Mouse (Mus musculus): ENCODE results near the gene Mapk10. TPM values are rescaled to one million over a fixed set of nuclear protein-coding genes. Genes with fewer than 3 reads are reported as not detected.

The Mapk10 gene
- polyA plus RNA-seq, 1 experiment from 2014 or later: 0.23 TPM

DNA sequence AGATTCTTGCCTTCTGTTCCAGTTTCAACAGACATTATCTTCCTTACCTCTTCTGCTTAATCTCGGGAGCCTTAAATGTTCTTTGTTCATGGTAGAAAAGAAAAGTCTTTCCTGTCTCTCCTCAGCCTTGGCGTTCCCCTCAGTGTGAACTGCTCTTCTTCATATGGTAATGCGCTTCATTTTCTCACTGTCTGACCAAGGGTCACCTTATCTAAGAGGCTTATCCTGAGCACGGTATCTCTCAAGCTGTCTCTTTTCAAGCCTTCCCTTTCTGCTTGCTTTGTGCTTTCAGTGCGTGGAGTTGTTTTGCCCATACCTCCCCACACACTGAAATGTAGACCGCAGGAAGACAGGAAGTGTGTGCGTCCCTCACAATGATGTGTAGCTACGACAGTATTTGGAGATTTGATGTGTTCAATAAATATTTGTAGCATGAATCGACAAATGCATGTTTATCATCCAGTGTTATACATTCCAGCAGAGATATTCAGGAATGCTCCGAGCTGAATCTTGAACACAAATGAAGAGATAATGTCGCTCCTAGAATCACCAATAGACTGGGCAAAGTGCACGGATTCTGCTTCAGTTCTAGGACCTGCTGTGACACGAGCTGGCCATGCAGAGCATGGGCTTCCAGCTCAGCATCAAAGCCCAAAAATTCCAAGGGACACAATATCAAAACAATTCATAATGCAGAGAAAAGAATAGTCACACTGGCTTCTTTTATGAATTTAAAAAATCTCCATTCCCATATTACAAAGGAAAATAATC lies 305.5 kb downstream of the Mapk10 start:
- H3K27me3 ChIP-seq: no peaks in the 10 kb centered on the region
- ATAC-seq (no peak), DNase-seq (ENCODE audit: low read depth, low spot score) (no peak)
- TF ChIP-seq CTCF (IDR thresholded peaks at IDR 0.05): no peak
- in situ Hi-C loops (cut with MboI; ENCODE audit: low pct_unique_long_range_greater_than_20kb): no loop called here
- ChIA-PET CTCF (no interaction called here), POLR2A (no interaction called here)

DNA sequence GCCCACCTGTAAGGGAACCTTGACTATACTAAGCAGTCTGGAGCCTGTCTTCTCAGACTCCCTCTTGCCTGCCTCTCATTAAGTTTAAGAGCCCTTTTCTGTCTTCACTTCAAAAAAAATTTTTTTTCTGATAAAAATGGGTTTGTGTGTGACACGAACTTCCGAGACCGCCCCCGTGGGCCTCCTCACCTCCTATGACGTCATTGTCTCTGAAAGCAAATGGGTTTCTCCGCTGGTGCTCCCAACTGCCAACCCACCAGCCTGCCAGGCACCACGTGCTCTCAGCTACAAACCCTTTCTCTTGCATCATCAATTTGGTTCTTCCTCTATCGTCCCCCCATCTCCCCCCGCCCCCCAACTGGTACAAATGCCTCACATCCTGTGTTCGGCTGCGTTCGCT lies 307.1 kb downstream of the Mapk10 start:
- ChIA-PET POLR2A (no interaction called here), CTCF (interaction anchor here (1.1 kb wide), 1 partner anchor 65 kb away, joined by 3 read pairs; no protein-coding TSS in a partner anchor)
- no peak for ATAC-seq
- no peak for DNase-seq (ENCODE audit: low read depth, low spot score)
- in situ Hi-C loops (cut with MboI; ENCODE audit: low pct_unique_long_range_greater_than_20kb): no loop called here
- no peak for TF ChIP-seq CTCF (IDR thresholded peaks at IDR 0.05)
- no peaks in the 10 kb centered on the region for H3K27me3 ChIP-seq

DNA sequence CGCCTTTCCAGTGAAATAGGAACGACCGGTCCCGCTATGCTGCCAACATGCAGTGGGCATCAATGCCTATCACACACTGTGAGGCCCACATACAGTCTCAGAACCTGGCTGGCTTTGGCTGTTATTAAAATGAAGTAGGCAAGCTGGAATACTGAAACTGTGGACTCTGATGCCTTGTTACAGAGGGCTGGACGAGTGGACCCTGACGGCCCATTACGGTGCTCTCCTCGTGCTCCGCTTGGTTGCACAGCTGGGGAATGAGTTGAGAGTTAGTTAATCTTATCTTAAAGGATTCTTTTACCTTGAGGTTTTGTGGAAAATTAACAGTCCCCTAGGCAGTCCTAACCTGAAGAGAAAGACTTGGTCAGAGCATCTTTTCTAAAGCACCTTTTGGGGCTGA lies 307.6 kb downstream of the Mapk10 start:
- no peaks in the 10 kb centered on the region for H3K27me3 ChIP-seq
- in situ Hi-C loops (cut with MboI; ENCODE audit: low pct_unique_long_range_greater_than_20kb): no loop called here
- DNase-seq (ENCODE audit: low read depth, low spot score) (no peak), ATAC-seq (no peak)
- ChIA-PET POLR2A (no interaction called here), CTCF (interaction anchor here (1.1 kb wide), 1 partner anchor 66 kb away, joined by 3 read pairs; no protein-coding TSS in a partner anchor)
- TF ChIP-seq CTCF (IDR thresholded peaks at IDR 0.05): no peak

DNA sequence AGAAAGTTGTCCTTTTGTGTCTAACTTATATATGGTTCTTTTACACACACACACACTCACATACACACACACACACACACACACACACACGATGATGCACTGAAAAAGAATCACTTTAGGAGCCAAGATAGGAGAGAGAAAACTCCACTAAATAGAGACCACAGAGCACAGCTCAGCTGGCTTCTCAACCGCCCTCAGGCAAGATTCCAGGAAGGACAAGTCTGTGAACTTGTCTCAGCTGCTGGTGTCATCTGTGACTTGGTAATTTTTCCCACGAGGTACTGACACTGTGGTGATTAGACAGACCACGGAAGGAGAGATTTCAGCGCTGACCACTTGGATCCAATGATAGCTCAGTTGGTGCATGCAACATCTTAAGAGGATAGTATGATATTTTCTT lies 310.0 kb downstream of the Mapk10 start:
- DNase-seq (ENCODE audit: low read depth, low spot score) (no peak), ATAC-seq (no peak)
- POLR2A ChIA-PET: no interaction called here
- no peak for TF ChIP-seq CTCF (IDR thresholded peaks at IDR 0.05)
- in situ Hi-C loops (cut with MboI; ENCODE audit: low pct_unique_long_range_greater_than_20kb): no loop called here
- H3K27me3 ChIP-seq: no peaks in the 10 kb centered on the region
- CTCF ChIA-PET: no interaction called here

DNA sequence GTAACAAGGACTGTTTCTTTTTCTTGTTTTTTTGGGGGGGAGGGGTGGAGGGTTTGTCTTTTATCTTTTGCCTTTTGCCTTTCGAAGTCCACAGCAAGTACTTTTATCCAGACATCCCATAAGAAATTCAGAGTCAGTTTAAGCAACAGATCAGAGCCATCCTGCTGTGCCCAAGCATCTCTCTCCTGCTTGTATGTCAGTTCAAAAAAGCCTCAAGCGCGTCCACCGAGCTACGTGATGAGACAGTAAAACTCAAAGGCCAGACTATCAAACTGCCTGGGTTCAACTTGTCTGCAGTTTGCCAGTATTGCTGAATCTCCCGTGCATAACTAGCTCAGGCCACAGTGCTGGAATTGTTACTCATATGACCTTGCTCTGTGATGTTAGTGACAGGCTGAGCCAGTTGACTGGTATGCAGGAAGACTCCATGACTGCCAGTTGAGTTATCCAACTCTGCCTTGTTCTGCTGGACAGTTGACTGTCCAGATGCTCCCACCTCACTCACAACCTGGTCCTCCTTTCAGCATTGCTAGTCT lies 311.4 kb downstream of the Mapk10 start:
- in situ Hi-C loops (cut with MboI; ENCODE audit: low pct_unique_long_range_greater_than_20kb): loop anchor here (25.0 kb wide), 2 partner anchors 487 to 763 kb away; partner anchors contain the start of gene 1700016H13Rik
- no peaks in the 10 kb centered on the region for H3K27me3 ChIP-seq
- ChIA-PET CTCF (interaction anchor here (2.2 kb wide), 1 partner anchor 41 kb away, joined by 6 read pairs; no protein-coding TSS in a partner anchor), POLR2A (no interaction called here)
- DNase-seq (ENCODE audit: low read depth, low spot score) (no peak), ATAC-seq (no peak)
- no peak for TF ChIP-seq CTCF (IDR thresholded peaks at IDR 0.05)

DNA sequence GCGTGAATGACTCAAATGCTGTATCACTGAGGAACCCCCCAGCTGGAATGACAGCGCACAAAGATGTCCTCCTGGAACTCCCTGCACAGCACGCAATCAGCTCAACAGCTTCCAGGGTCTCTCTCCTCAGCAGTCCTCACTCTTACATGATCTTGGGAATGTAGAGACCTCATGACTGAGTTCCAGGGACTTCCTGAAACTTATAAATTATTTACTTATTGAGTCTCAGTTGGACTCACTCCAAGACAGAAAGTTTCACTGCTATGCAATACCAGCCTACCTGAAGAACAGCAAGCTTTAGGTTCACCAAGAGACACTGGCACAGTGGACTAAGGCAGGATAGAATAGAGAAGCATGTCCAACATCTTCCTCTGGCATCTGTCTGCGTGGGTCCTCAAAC lies 312.8 kb downstream of the Mapk10 start:
- in situ Hi-C loops (cut with MboI; ENCODE audit: low pct_unique_long_range_greater_than_20kb): loop anchor here (25.0 kb wide), 2 partner anchors 486 to 764 kb away; partner anchors contain the start of gene 1700016H13Rik
- CTCF ChIA-PET: interaction anchor here (0.8 to 2.2 kb wide), 7 partner anchors 10 to 75 kb away, joined by 3 to 6 read pairs (median 4); no protein-coding TSS in a partner anchor
- no peaks in the 10 kb centered on the region for H3K27me3 ChIP-seq
- DNase-seq (ENCODE audit: low read depth, low spot score) (no peak), ATAC-seq (no peak)
- POLR2A ChIA-PET: no interaction called here
- TF ChIP-seq CTCF (IDR thresholded peaks at IDR 0.05): no peak

DNA sequence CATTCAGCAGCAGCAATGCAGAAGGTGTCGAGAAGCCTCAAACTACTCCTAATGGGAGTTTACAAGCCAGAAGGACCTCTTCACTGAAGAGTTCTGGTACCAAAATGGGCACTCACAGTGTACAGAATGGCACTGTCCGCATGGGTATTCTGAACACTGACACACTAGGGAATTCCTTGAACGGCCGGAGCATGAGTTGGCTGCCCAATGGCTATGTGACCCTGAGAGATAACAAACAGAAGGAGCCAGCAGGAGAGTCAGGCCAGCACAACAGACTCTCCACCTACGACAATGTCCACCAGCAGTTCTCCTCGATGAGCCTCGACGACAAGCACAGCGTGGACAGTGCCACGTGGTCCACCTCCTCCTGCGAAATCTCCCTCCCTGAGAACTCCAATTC lies 318.9 kb downstream of the Mapk10 start:
- ChIA-PET CTCF (no interaction called here), POLR2A (no interaction called here)
- no peak for ATAC-seq
- TF ChIP-seq CTCF (IDR thresholded peaks at IDR 0.05): no peak
- H3K27me3 ChIP-seq: no peaks in the 10 kb centered on the region
- in situ Hi-C loops (cut with MboI; ENCODE audit: low pct_unique_long_range_greater_than_20kb): loop anchor here (25.0 kb wide), 2 partner anchors 480 to 770 kb away; partner anchors contain the start of gene 1700016H13Rik
- no peak for DNase-seq (ENCODE audit: low read depth, low spot score)

DNA sequence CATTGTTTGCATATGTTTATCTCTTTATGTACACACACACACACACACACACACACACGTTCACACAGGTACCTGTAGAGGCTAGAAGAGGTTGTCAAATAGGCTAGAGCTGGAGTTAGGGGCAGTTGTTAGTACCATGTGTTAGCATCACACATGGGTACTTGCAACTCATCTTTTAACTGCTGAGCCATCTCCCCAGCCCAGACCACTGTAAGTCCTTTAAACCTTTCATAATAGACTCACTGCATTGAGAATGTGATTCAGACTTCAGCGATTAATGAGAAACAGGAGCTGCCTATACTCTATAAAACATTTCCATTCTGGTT lies 322.0 kb downstream of the Mapk10 start:
- in situ Hi-C loops (cut with MboI; ENCODE audit: low pct_unique_long_range_greater_than_20kb): loop anchor here (25.0 kb wide), 2 partner anchors 477 to 773 kb away; partner anchors contain the start of gene 1700016H13Rik
- DNase-seq (ENCODE audit: low read depth, low spot score): no peak
- POLR2A ChIA-PET: interaction anchor here (0.6 to 1.0 kb wide), 2 partner anchors 27 to 58 kb away, joined by 3 to 4 read pairs; no protein-coding TSS in a partner anchor
- H3K27me3 ChIP-seq: no peaks in the 10 kb centered on the region
- TF ChIP-seq CTCF (IDR thresholded peaks at IDR 0.05): no peak
- CTCF ChIA-PET: interaction anchor here (1.0 to 1.7 kb wide), 4 partner anchors 8 to 14 kb away, joined by 3 to 6 read pairs (median 5); no protein-coding TSS in a partner anchor
- peak; percentile 35 for ATAC-seq

DNA sequence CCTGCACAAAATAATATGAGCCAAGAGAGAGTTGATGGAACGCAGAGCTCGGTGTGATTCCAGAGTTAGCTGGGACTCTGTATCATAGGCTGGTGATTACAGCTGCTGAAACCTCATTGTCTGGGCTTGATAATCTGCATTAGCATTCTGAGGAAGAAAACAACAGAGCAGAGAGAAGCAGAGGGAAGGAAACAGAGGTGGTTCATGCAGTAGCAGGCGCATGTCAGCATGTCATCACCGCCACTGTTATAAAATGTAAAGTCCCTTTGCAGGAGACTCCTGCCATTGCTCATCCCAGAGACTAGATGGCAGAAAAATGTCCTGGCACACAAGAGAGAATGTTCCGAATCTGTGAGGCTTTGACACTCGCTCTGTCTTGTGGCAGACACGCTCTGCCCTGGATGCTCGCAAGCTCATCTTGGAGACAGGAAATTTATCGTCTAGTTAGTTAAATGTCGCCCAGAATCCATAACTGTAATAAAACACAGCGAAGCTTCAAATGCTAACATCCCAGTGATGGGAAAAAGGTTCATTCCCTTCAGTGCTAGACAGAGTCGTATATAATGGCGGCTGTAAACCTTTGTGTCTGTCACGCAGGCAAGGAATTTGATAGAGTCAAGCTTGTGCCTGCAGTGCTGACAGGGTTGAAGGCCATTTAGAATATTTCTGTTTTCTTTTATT lies 322.5 kb downstream of the Mapk10 start:
- DNase-seq (ENCODE audit: low read depth, low spot score) (no peak), ATAC-seq (no peak)
- CTCF ChIA-PET: interaction anchor here (1.0 to 1.4 kb wide), 3 partner anchors 9 to 14 kb away, joined by 3 to 5 read pairs (median 3); no protein-coding TSS in a partner anchor
- POLR2A ChIA-PET: interaction anchor here (1.0 kb wide), 1 partner anchor 59 kb away, joined by 3 read pairs; no protein-coding TSS in a partner anchor
- no peak for TF ChIP-seq CTCF (IDR thresholded peaks at IDR 0.05)
- no peaks in the 10 kb centered on the region for H3K27me3 ChIP-seq
- in situ Hi-C loops (cut with MboI; ENCODE audit: low pct_unique_long_range_greater_than_20kb): loop anchor here (25.0 kb wide), 2 partner anchors 476 to 774 kb away; partner anchors contain the start of gene 1700016H13Rik

DNA sequence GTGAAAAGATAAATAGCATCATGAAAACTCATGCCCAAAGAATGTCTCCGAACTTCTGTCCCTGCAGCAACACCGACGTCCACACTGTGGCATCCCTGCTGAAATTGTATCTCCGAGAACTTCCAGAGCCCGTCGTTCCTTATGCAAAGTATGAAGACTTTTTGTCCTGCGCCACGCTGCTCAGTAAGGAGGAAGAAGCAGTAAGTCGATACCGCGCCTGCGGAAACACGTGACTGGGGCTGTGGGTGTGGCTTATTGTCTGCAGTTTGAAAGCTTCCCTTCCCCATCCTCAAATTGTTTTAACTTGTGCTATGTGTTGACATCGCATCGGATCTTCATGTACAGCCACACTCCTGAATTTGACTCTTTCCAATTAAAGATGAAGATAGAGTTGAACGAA lies 335.5 kb downstream of the Mapk10 start:
- no peaks in the 10 kb centered on the region for H3K27me3 ChIP-seq
- CTCF ChIA-PET: interaction anchor here (1.9 kb wide), 1 partner anchor 20 kb away, joined by 9 read pairs; no protein-coding TSS in a partner anchor
- no peak for DNase-seq (ENCODE audit: low read depth, low spot score)
- no peak for TF ChIP-seq CTCF (IDR thresholded peaks at IDR 0.05)
- ATAC-seq: no peak
- in situ Hi-C loops (cut with MboI; ENCODE audit: low pct_unique_long_range_greater_than_20kb): loop anchor here (5.0 to 25.0 kb wide), 4 partner anchors 168 to 787 kb away; partner anchors contain the start of gene 1700016H13Rik
- POLR2A ChIA-PET: no interaction called here
